Mouse (Mus musculus) liver, postnatal 0 days (tissue): Measurements from ENCODE around the gene Pde7b. TPM values are rescaled to one million over a fixed set of nuclear protein-coding genes. Genes with fewer than 3 reads are reported as not detected.

Experiments used
- ATAC-seq: fragments of 200-750 bp; cut with Nextera tagmentation; 2 replicates; pipeline ENCODE4 v1.8.0; 2017; ENCODE audit warnings: mild to moderate bottlenecking, moderate library complexity
- DNase-seq: peaks from one replicate; pipeline ENCODE4 v3.0.0-alpha.2; 2016
- H3K27ac ChIP-seq: fragments of 300-500 bp; sonication (generic); 2 replicates; pipeline ENCODE4 v1.5.1; 2014; ENCODE audit warnings: antibody characterized with exemption, moderate library complexity, mild to moderate bottlenecking, low read depth
- H3K27me3 ChIP-seq: fragments of 300-500 bp; sonication (generic); 2 replicates; pipeline ENCODE4 v1.6.1; 2014; ENCODE audit warnings: low read length, control low read depth, mixed read lengths; ENCODE audit not compliant: insufficient read depth
- H3K36me3 ChIP-seq: fragments of 300-500 bp; sonication (generic); replicated peaks from 2 replicates; pipeline ENCODE4 v1.6.1; 2014; ENCODE audit warnings: mild to moderate bottlenecking, control low read depth, low read length, moderate library complexity, mixed read lengths; ENCODE audit not compliant: insufficient read depth
- H3K4me1 ChIP-seq: fragments of 300-500 bp; sonication (generic); 2 replicates; pipeline ENCODE4 v1.6.1; 2014; ENCODE audit warnings: antibody characterized with exemption, mild to moderate bottlenecking, control low read depth; ENCODE audit not compliant: insufficient read depth
- H3K4me2 ChIP-seq: fragments of 300-500 bp; sonication (generic); 2 replicates; pipeline ENCODE4 v1.6.1; 2014; ENCODE audit warnings: low read depth, mild to moderate bottlenecking, low read length, moderate library complexity, mixed read lengths
- H3K4me3 ChIP-seq: fragments of 300-500 bp; sonication (generic); 2 replicates; pipeline ENCODE4 v1.5.1; 2014; ENCODE audit warnings: low read depth, low read length
- H3K9ac ChIP-seq: fragments of 300-500 bp; sonication (generic); replicated peaks from 2 replicates; pipeline ENCODE4 v1.6.1; 2014; ENCODE audit warnings: mild to moderate bottlenecking, moderate library complexity
- H3K9me3 ChIP-seq: fragments of 300-500 bp; sonication (generic); 2 replicates; pipeline ENCODE4 v1.6.1; 2016; ENCODE audit warnings: mild to moderate bottlenecking, control low read depth, low read length, mixed read lengths
- CTCF ChIP-seq: sonication (generic); IDR thresholded peaks from 2 replicates; pipeline ENCODE4 v1.5.1; 2016; ENCODE audit warnings: antibody characterized with exemption, low read depth
- EP300 ChIP-seq: IDR thresholded peaks from 2 replicates; pipeline ENCODE4 v1.6.1; 2016; ENCODE audit warnings: antibody characterized with exemption, low read depth, mild to moderate bottlenecking
- WGBS: fragments of 180-500 bp; shearing (Covaris S2); extraction: QIAGEN DNeasy Blood & Tissue Kit; methylation state at CpG from one replicate; pipeline ENCODE4 v1.1.7; 2014; ENCODE audit not compliant: insufficient replicate concordance; 5-methylcytosine and 5-hydroxymethylcytosine counted together
- polyA plus RNA-seq: library from polyadenylated mRNA; unstranded; fragments of >200 nt; fragmentation: Nextera tagmentation; extraction: Ambion mirVana; gene quantifications from 2 replicates; pipeline ENCODE4 v1.2.1, GENCODE M21; 2015

Gene Pde7b
- polyA plus RNA-seq, 1 experiment from 2014 or later, result 0.66 TPM

DNA sequence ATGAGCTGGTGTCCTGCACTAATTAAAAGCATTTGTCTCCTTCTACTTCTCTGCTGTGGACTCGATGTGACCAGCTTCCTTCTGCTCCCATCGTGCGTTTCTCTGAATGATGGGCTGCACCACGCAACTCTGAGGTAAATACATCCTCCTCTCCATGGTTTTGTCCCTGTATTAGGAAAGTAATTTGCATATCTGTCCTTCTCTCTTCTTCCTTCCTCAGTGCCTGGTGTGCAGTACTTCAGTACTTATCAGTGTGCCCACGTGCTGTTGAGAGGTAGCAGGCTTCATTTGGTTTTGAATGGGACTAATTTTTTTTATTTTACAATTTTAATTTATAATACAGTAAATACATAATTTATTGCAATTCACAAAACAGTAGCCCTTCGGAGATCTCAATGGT is 33.4 kb upstream of the Pde7b start:
- Histone ChIP-seq H3K4me1 (no peaks in the 10 kb centered on the region), H3K27me3 (no peaks in the 10 kb centered on the region), H3K4me2 (no peak overlapping the region), H3K9me3 (no peaks in the 10 kb centered on the region), H3K4me3 (no peak overlapping the region), H3K9ac (no peak overlapping the region), H3K27ac (no peak overlapping the region), H3K36me3 (no peaks in the 10 kb centered on the region)
- WGBS, result 46% methylated on average over 6 of the region's 6 CpGs
- TF ChIP-seq EP300, result no peak
- no peak for TF ChIP-seq CTCF
- ATAC-seq (no peak), DNase-seq (no peak)

- Histone ChIP-seq H3K4me1 (0 out of 2 replicates have a peak, but pooled peaks cover 2% of the 10 kb centered on the region), H3K4me3 (no peak overlapping the region), H3K9me3 (no peaks in the 10 kb centered on the region), H3K27ac (no peak overlapping the region), H3K27me3 (no peaks in the 10 kb centered on the region), H3K9ac (no peak overlapping the region), H3K4me2 (no peak overlapping the region), H3K36me3 (no peaks in the 10 kb centered on the region)
- 70% methylated on average over 5 of the region's 5 CpGs for WGBS
- TF ChIP-seq CTCF (no peak), EP300 (no peak)
- DNase-seq (no peak), ATAC-seq (no peak)
These were observed 31.3 kb upstream of the Pde7b start for GRCm38 (mm10) chr10:20756219-20756618.

GRCm38 (mm10) chr10:20752883-20753282 is 28.0 kb upstream of the Pde7b start:
- DNase-seq, result no peak
- H3K4me2 ChIP-seq, result no peak overlapping the region
- no peaks in the 10 kb centered on the region for H3K9me3 ChIP-seq
- WGBS, result 59% methylated on average over 1 of the region's 1 CpGs
- H3K4me1 ChIP-seq, result 0 out of 2 replicates have a peak, but pooled peaks cover 2% of the 10 kb centered on the region
- TF ChIP-seq EP300 (no peak), CTCF (no peak)
- no peak for ATAC-seq
- no peaks in the 10 kb centered on the region for H3K36me3 ChIP-seq
- H3K9ac ChIP-seq, result no peak overlapping the region
- H3K27ac ChIP-seq, result no peak overlapping the region
- H3K27me3 ChIP-seq, result no peaks in the 10 kb centered on the region
- no peak overlapping the region for H3K4me3 ChIP-seq

- Histone ChIP-seq H3K4me2 (peak overlapping the region; percentile 27; the same call in 1 of the 2 replicates), H3K9me3 (no peaks in the 10 kb centered on the region), H3K27ac (no peak overlapping the region), H3K36me3 (no peaks in the 10 kb centered on the region), H3K4me1 (0 out of 2 replicates have a peak, but pooled peaks cover 2% of the 10 kb centered on the region), H3K9ac (no peak overlapping the region), H3K27me3 (no peaks in the 10 kb centered on the region), H3K4me3 (no peak overlapping the region)
- TF ChIP-seq CTCF, result no peak
- no peak for DNase-seq
- 69% methylated on average over 5 of the region's 5 CpGs for WGBS
- ATAC-seq, result no peak
These were observed 25.9 kb upstream of the Pde7b start for GRCm38 (mm10) chr10:20750642-20751251.

- H3K27ac ChIP-seq, result no peak overlapping the region
- 82% methylated on average over 8 of the region's 8 CpGs for WGBS
- no peak overlapping the region for H3K4me2 ChIP-seq
- H3K4me3 ChIP-seq, result no peak overlapping the region
- H3K36me3 ChIP-seq, result no peaks in the 10 kb centered on the region
- no peaks in the 10 kb centered on the region for H3K27me3 ChIP-seq
- no peak overlapping the region for H3K9ac ChIP-seq
- DNase-seq, result no peak
- H3K4me1 ChIP-seq, result 0 out of 2 replicates have a peak, but pooled peaks cover 2% of the 10 kb centered on the region
- peak; percentile 80 for ATAC-seq
- TF ChIP-seq CTCF (no peak), EP300 (no peak)
- H3K9me3 ChIP-seq, result no peaks in the 10 kb centered on the region
These were observed 24.1 kb upstream of the Pde7b start for GRCm38 (mm10) chr10:20748938-20749337.

DNA sequence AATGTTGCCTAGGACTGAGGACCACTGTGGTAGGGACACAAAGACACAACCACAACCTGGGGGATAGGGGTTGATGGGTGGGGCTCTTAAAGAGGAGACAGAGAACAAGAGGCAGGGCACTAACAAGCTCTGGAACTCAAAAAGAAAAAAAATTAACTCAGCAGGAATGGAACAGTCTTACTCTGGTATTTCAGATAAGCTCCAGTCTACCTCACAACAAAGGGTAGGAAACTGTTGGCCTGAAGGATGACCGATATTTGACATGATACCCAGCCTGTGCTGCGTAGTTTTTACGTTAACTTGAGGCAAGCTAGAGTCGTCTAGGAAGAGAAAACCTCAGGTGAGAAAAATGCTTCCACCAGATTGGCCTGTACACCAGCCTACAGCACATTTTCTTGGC is 22.4 kb upstream of the Pde7b start:
- WGBS, result 70% methylated on average over 4 of the region's 4 CpGs
- Histone ChIP-seq H3K4me2 (no peak overlapping the region), H3K36me3 (no peaks in the 10 kb centered on the region), H3K4me1 (no peaks in the 10 kb centered on the region), H3K27me3 (no peaks in the 10 kb centered on the region), H3K9me3 (no peaks in the 10 kb centered on the region), H3K9ac (no peak overlapping the region), H3K4me3 (no peak overlapping the region), H3K27ac (no peak overlapping the region)
- ATAC-seq (no peak), DNase-seq (no peak)
- TF ChIP-seq CTCF, result no peak
- no peak for TF ChIP-seq EP300
